Mouse (Mus musculus) heart, adult 9 months (tissue): Measurements from ENCODE around the gene Rras2.

Experiments used
- DNase-seq, 2 experiments: peaks; one replicate each; pipeline ENCODE4 v3.0.0; 2022; ENCODE audit warnings: low spot score in 2 of 2

The Rras2 gene

GRCm38 (mm10) chr7:114114976-114115375 lies 2.6 kb downstream of the Rras2 start:
- no peak for DNase-seq

- DNase-seq, result no peak
Observed at GRCm38 (mm10) chr7:114114284-114114683, 3.3 kb downstream of the Rras2 start.

GRCm38 (mm10) chr7:114110500-114110899 lies 7.1 kb downstream of the Rras2 start:
- no peak for DNase-seq

GRCm38 (mm10) chr7:114105886-114106285 lies 11.7 kb downstream of the Rras2 start:
- DNase-seq, result no peak

- no peak for DNase-seq
Observed at GRCm38 (mm10) chr7:114103629-114104347, 13.8 kb downstream of the Rras2 start.

- DNase-seq, result no peak
Observed at GRCm38 (mm10) chr7:114103152-114103551, 14.4 kb downstream of the Rras2 start.

- DNase-seq, result no peak
Observed at GRCm38 (mm10) chr7:114102609-114103008, 15.0 kb downstream of the Rras2 start.

GRCm38 (mm10) chr7:114101412-114101811 lies 16.2 kb downstream of the Rras2 start:
- no peak for DNase-seq

- no peak for DNase-seq
Observed at GRCm38 (mm10) chr7:114093548-114094174, 23.9 kb downstream of the Rras2 start.

GRCm38 (mm10) chr7:114090892-114091545 lies 26.6 kb downstream of the Rras2 start:
- no peak for DNase-seq

GRCm38 (mm10) chr7:114090231-114090630 lies 27.4 kb downstream of the Rras2 start:
- DNase-seq, result no peak

GRCm38 (mm10) chr7:114088918-114089317 lies 28.7 kb downstream of the Rras2 start:
- no peak for DNase-seq

- DNase-seq, result no peak
Observed at GRCm38 (mm10) chr7:114087986-114088385, 29.6 kb downstream of the Rras2 start.

GRCm38 (mm10) chr7:114087341-114087740 lies 30.2 kb downstream of the Rras2 start:
- no peak for DNase-seq

- no peak for DNase-seq
Observed at GRCm38 (mm10) chr7:114086021-114086710, 31.4 kb downstream of the Rras2 start.

GRCm38 (mm10) chr7:114083760-114084159 lies 33.8 kb downstream of the Rras2 start:
- no peak for DNase-seq

GRCm38 (mm10) chr7:114083088-114083487 lies 34.5 kb downstream of the Rras2 start:
- DNase-seq, result no peak

GRCm38 (mm10) chr7:114081633-114082420 lies 35.8 kb downstream of the Rras2 start:
- no peak for DNase-seq

GRCm38 (mm10) chr7:114080250-114080649 lies 37.3 kb downstream of the Rras2 start:
- no peak for DNase-seq

GRCm38 (mm10) chr7:114079343-114079742 lies 38.2 kb downstream of the Rras2 start:
- no peak for DNase-seq

GRCm38 (mm10) chr7:114074595-114074994 lies 43.0 kb downstream of the Rras2 start:
- no peak for DNase-seq

- DNase-seq, result no peak
Observed at GRCm38 (mm10) chr7:114074133-114074532, 43.4 kb downstream of the Rras2 start.
